Mouse (Mus musculus): ENCODE results near the gene E330009J07Rik. TPM values are rescaled to one million over a fixed set of nuclear protein-coding genes. Genes with fewer than 3 reads are reported as not detected.
A peak's percentile ranks its signal among the peaks of the same experiment; 100 is the strongest.

Gene E330009J07Rik
- polyA plus RNA-seq, 1 experiment from 2014 or later, result 23.2 TPM

DNA sequence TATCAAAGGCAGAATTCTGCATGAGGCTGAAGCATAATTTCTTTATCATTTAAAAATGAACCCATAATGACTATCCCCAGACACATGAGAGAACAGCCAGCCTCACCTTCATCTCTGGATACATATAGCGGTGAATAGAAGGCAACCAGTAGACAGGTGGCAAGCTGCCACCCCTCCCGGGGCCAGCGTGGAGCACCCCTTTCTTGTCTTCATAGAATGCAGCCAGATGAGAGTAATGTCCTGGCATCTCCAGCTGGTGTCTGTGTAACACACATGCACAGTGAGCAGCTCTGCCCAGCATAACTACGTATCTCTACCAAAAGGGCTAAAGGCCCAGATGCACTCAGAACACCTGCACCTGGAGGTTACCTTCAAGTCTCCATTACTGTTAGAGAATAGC, 17.5 kb downstream of the E330009J07Rik start:
- H3K36me3 ChIP-seq (replicated peaks; ENCODE audit: control insufficient read depth, insufficient read depth), result peaks cover 39% of the 10 kb centered on the region
- no peak overlapping the region for H3K4me3 ChIP-seq (replicated peaks; ENCODE audit: low read length)
- H3K4me2 ChIP-seq (replicated peaks), result no peak overlapping the region
- DNase-seq (ENCODE audit: low spot score) (no peak), ATAC-seq (ENCODE audit: low FRiP score) (no peak)
- 91% methylated on average over 4 of the region's 4 CpGs for WGBS
- no peaks in the 10 kb centered on the region for H3K4me1 ChIP-seq (replicated peaks; ENCODE audit: control insufficient read depth, insufficient read depth, low read length)
- no peaks in the 10 kb centered on the region for H3K27me3 ChIP-seq (ENCODE audit: control insufficient read depth, insufficient read depth, low read length)
- H3K27ac ChIP-seq, result no peak overlapping the region
- no peak overlapping the region for H3K9ac ChIP-seq
- no peaks in the 10 kb centered on the region for H3K9me3 ChIP-seq (ENCODE audit: control insufficient read depth, low read length)

DNA sequence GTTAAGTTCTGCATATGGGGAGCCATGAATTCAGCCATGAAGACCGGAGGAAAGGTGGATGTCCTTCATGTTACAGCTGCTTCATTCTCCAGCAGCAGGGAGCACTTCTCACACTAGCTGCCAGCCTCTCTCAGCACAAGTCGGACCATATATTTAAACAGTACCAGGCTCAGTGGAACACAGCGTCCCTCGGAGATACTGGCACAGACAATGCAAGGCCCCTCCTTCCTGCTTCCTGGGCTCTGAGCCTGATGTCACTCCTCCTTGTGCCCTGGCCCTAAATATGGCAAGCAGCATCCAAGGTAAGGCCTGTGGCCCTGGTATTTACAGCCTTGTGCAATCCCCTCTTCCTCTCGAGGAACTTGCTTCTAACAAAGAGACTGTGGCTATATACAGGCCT, 20.1 kb downstream of the E330009J07Rik start:
- Histone ChIP-seq H3K27me3 (ENCODE audit: control insufficient read depth, insufficient read depth, low read length) (no peaks in the 10 kb centered on the region), H3K36me3 (replicated peaks; ENCODE audit: control insufficient read depth, insufficient read depth) (peaks cover 34% of the 10 kb centered on the region), H3K4me1 (replicated peaks; ENCODE audit: control insufficient read depth, insufficient read depth, low read length) (no peaks in the 10 kb centered on the region), H3K27ac (no peak overlapping the region), H3K9me3 (ENCODE audit: control insufficient read depth, low read length) (no peaks in the 10 kb centered on the region), H3K4me2 (replicated peaks) (no peak overlapping the region), H3K4me3 (replicated peaks; ENCODE audit: low read length) (no peak overlapping the region), H3K9ac (no peak overlapping the region)
- WGBS, result 82% methylated on average over 5 of the region's 5 CpGs
- ATAC-seq (ENCODE audit: low FRiP score) (no peak), DNase-seq (ENCODE audit: low spot score) (no peak)

DNA sequence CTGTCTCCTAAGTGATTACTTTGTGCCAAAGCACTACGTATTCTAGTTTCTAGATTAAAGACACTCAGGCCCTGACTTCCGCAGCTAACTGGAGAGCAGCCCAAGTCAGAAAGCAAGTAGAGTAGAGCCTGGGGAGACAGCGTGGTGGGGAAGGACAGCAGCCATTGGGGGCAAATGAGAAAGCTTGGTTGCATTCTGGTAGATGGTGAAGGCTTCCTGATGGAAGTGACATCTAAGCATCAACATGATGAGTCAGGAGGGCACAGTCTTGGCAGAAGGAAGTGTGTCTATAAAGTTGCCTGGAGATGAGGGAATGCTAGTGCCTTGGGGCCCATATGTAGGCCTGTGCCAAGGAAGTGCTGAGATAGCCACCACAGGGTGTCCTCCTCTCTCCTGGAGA, 22.4 kb downstream of the E330009J07Rik start:
- H3K4me3 ChIP-seq (replicated peaks; ENCODE audit: low read length), result no peak overlapping the region
- no peaks in the 10 kb centered on the region for H3K4me1 ChIP-seq (replicated peaks; ENCODE audit: control insufficient read depth, insufficient read depth, low read length)
- H3K27me3 ChIP-seq (ENCODE audit: control insufficient read depth, insufficient read depth, low read length), result no peaks in the 10 kb centered on the region
- ATAC-seq (ENCODE audit: low FRiP score) (no peak), DNase-seq (ENCODE audit: low spot score) (no peak)
- 96% methylated on average over 3 of the region's 3 CpGs for WGBS
- H3K9me3 ChIP-seq (ENCODE audit: control insufficient read depth, low read length), result no peaks in the 10 kb centered on the region
- H3K4me2 ChIP-seq (replicated peaks), result no peak overlapping the region
- peaks cover 34% of the 10 kb centered on the region for H3K36me3 ChIP-seq (replicated peaks; ENCODE audit: control insufficient read depth, insufficient read depth)
- H3K27ac ChIP-seq, result no peak overlapping the region
- no peak overlapping the region for H3K9ac ChIP-seq

DNA sequence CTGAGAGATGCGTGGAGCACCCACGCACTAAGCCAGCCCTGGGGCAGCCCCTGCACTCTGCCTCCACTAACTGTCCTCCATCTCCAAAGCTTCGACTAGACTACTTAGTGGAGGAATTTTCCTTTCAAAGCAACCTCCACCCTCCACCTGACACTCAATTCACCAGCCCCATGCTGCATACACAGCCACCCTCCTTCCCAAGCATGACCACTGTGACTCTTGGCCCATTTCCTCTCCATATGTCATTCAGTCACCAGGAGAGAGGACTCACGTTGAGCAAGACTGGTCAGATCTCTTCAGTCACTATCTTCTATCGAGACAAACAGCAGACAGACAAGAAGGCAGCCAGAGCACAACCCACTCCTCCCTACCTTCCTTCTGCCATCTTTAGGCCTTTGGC, 22.9 kb downstream of the E330009J07Rik start:
- Histone ChIP-seq H3K27me3 (ENCODE audit: control insufficient read depth, insufficient read depth, low read length) (no peaks in the 10 kb centered on the region), H3K4me3 (replicated peaks; ENCODE audit: low read length) (no peak overlapping the region), H3K36me3 (replicated peaks; ENCODE audit: control insufficient read depth, insufficient read depth) (peaks cover 34% of the 10 kb centered on the region), H3K27ac (no peak overlapping the region), H3K9me3 (ENCODE audit: control insufficient read depth, low read length) (no peaks in the 10 kb centered on the region), H3K4me2 (replicated peaks) (no peak overlapping the region), H3K4me1 (replicated peaks; ENCODE audit: control insufficient read depth, insufficient read depth, low read length) (no peaks in the 10 kb centered on the region), H3K9ac (no peak overlapping the region)
- ATAC-seq (ENCODE audit: low FRiP score), result no peak
- 91% methylated on average over 5 of the region's 5 CpGs for WGBS
- no peak for DNase-seq (ENCODE audit: low spot score)

DNA sequence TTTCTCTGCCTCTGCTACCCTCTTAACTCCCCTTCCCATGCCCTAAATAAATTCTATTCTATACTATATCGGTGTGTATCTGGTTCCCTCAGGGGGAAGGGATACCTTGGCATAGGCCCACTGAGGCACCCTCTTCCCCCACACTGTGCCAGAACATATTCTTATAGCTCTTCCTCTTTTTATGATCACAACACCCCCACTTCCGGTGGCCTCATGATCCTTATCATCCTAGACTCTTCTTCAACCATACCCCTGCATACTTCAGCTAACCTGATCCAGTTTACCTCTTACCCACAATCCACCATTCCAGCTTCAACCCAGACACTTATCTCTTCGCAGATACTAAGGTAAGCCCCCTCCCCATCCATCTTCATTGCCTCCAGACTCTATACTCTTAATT, 24.9 kb downstream of the E330009J07Rik start:
- Histone ChIP-seq H3K4me1 (replicated peaks; ENCODE audit: control insufficient read depth, insufficient read depth, low read length) (no peaks in the 10 kb centered on the region), H3K9ac (no peak overlapping the region), H3K4me3 (replicated peaks; ENCODE audit: low read length) (no peak overlapping the region), H3K4me2 (replicated peaks) (no peak overlapping the region), H3K9me3 (ENCODE audit: control insufficient read depth, low read length) (no peaks in the 10 kb centered on the region), H3K27me3 (ENCODE audit: control insufficient read depth, insufficient read depth, low read length) (no peaks in the 10 kb centered on the region), H3K36me3 (replicated peaks; ENCODE audit: control insufficient read depth, insufficient read depth) (peaks cover 45% of the 10 kb centered on the region), H3K27ac (no peak overlapping the region)
- WGBS, result 96% methylated on average over 3 of the region's 3 CpGs
- DNase-seq (ENCODE audit: low spot score), result no peak
- ATAC-seq (ENCODE audit: low FRiP score), result no peak

DNA sequence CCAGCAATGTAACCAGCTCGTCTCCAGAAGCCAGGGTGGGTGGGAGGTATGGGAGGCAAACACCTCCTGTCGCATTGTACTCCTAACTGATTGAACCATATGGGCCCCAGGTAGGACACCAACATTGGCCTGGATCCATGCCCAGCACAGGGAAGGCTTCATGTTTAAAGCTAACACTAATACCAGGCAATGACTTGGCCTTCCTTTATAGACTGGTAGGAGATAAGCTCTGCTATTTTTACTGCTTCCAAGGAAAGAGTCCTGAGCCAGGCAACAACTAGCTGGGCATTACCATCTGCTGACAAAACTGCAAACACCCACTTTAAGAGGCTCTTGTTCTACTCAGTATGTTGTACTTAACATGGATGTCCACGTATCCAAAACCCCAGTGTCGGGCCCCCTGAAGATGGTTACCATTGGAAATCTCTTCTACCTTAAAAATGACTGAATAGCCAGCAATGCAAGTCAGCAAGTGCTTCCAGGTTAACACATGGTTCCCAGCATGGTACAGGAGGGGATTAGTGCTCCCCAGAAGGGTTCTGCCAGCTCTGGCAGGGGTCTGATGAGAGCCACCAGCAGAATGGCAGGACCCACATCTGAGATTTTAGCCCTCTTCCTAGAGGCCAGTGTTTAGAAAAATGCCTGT, 32.2 kb downstream of the E330009J07Rik start:
- ATAC-seq (ENCODE audit: low FRiP score) (no peak), DNase-seq (ENCODE audit: low spot score) (no peak)
- peaks cover 78% of the 10 kb centered on the region for H3K36me3 ChIP-seq (replicated peaks; ENCODE audit: control insufficient read depth, insufficient read depth)
- H3K4me3 ChIP-seq (replicated peaks; ENCODE audit: low read length), result no peak overlapping the region
- H3K9ac ChIP-seq, result no peak overlapping the region
- H3K9me3 ChIP-seq (ENCODE audit: control insufficient read depth, low read length), result no peaks in the 10 kb centered on the region
- no peak overlapping the region for H3K27ac ChIP-seq
- WGBS, result 95% methylated on average over 4 of the region's 4 CpGs
- H3K4me1 ChIP-seq (replicated peaks; ENCODE audit: control insufficient read depth, insufficient read depth, low read length), result no peaks in the 10 kb centered on the region
- no peaks in the 10 kb centered on the region for H3K27me3 ChIP-seq (ENCODE audit: control insufficient read depth, insufficient read depth, low read length)
- H3K4me2 ChIP-seq (replicated peaks), result no peak overlapping the region

DNA sequence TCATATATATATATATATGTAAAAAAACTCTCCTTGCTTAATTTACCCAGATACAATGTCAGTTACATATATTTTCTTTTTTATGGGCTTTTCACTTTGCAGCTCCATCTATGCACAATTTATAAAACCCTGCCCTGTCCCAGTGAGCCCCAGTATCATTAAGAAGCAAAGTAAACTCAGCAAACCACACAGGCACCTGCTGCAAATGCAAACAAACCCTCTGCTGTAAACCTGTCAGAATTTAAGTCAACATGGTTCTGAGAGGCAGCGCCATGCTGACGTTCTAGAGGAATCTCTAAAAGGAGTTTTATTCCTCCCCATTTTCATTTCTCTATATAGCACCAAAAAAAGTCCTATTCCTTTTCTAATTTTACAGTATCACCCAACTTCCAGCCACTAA, 33.9 kb downstream of the E330009J07Rik start:
- no peak for ATAC-seq (ENCODE audit: low FRiP score)
- H3K36me3 ChIP-seq (replicated peaks; ENCODE audit: control insufficient read depth, insufficient read depth), result peaks cover 68% of the 10 kb centered on the region
- WGBS, result 87% methylated on average over 2 of the region's 2 CpGs

DNA sequence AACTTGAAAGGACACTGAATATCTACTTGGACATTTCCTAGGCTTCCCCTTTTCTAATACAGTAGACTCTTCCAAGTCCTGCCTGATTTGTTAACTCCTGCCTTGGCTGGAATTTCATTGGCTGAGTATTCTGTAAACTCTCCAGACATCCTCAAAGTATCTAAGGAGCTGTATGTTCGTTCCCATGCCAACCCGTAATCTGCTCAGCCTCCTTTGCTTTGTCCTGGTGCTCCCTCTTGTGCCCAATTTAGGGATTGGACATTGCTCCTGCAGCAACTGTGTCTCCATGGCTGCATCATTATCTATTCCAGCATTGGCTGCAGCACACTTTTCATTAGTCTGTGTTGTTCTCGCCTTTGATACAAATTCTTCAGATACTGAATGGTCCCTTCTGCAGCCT, 42.7 kb downstream of the E330009J07Rik start:
- Histone ChIP-seq H3K36me3 (replicated peaks; ENCODE audit: control insufficient read depth, insufficient read depth) (peaks cover 20% of the 10 kb centered on the region), H3K27me3 (ENCODE audit: control insufficient read depth, insufficient read depth, low read length) (no peaks in the 10 kb centered on the region), H3K9ac (no peak overlapping the region), H3K27ac (no peak overlapping the region), H3K9me3 (ENCODE audit: control insufficient read depth, low read length) (no peaks in the 10 kb centered on the region), H3K4me3 (replicated peaks; ENCODE audit: low read length) (no peak overlapping the region), H3K4me1 (replicated peaks; ENCODE audit: control insufficient read depth, insufficient read depth, low read length) (no peaks in the 10 kb centered on the region; the same call in 1 of the 2 replicates), H3K4me2 (replicated peaks) (no peak overlapping the region)
- peak; percentile 97 for ATAC-seq (ENCODE audit: low FRiP score)
- WGBS, result 7% methylated on average over 3 of the region's 3 CpGs
- peak; percentile 93 for DNase-seq (ENCODE audit: low spot score)

More for the DNA sequence above, 33.9 kb downstream of the E330009J07Rik start:
- H3K4me3 ChIP-seq (replicated peaks; ENCODE audit: low read length), result no peak overlapping the region
- H3K27me3 ChIP-seq (ENCODE audit: control insufficient read depth, insufficient read depth, low read length), result no peaks in the 10 kb centered on the region
- no peak overlapping the region for H3K27ac ChIP-seq
- H3K9ac ChIP-seq, result no peak overlapping the region
- no peaks in the 10 kb centered on the region for H3K9me3 ChIP-seq (ENCODE audit: control insufficient read depth, low read length)
- H3K4me1 ChIP-seq (replicated peaks; ENCODE audit: control insufficient read depth, insufficient read depth, low read length), result no peaks in the 10 kb centered on the region
- DNase-seq (ENCODE audit: low spot score), result no peak
- no peak overlapping the region for H3K4me2 ChIP-seq (replicated peaks)

DNA sequence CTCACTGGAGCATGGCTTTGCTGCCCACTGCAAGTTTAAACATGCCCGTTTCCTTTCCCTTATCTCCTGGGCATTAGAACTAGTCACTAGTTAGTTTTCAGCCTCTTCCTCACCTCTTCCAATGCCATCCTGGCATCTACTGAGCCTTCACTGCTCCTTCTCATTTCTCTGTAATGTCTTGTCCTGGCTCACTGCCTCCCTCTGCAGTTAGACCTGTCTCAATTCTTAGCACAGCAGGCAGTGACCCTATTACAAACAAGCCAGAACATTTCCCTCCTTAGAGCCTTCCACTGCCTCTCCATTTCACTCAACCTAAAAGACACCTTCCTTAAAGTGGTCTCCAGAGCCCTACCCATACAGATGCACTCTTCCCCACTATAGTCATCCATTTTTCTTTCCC, 45.0 kb downstream of the E330009J07Rik start:
- Histone ChIP-seq H3K36me3 (replicated peaks; ENCODE audit: control insufficient read depth, insufficient read depth) (peaks cover 25% of the 10 kb centered on the region), H3K27ac (no peak overlapping the region), H3K9ac (no peak overlapping the region), H3K9me3 (ENCODE audit: control insufficient read depth, low read length) (no peaks in the 10 kb centered on the region), H3K27me3 (ENCODE audit: control insufficient read depth, insufficient read depth, low read length) (no peaks in the 10 kb centered on the region), H3K4me3 (replicated peaks; ENCODE audit: low read length) (no peak overlapping the region), H3K4me2 (replicated peaks) (no peak overlapping the region), H3K4me1 (replicated peaks; ENCODE audit: control insufficient read depth, insufficient read depth, low read length) (no peaks in the 10 kb centered on the region; the same call in 1 of the 2 replicates)
- ATAC-seq (ENCODE audit: low FRiP score), result no peak
- DNase-seq (ENCODE audit: low spot score), result no peak
- 93% methylated on average over 1 of the region's 1 CpGs for WGBS

DNA sequence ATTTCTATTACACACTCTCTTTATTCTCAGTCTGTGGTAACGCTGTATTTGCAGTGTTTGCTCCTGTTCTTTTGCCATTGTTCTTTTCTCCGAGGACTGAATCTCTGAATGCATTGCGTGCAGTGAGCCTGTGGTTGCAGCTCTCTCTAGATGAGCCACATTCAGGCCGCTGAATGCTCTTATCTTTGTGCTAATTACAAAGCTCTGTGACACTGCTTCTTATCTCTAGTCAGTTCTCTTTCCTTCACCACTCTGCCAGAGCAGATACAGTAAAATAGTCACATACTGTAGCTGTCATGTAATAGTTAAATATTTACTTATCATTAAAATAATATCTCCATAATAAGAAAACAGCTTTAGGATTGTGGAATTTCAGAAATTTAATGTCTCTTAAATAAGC, 47.3 kb downstream of the E330009J07Rik start:
- no peaks in the 10 kb centered on the region; the same call in 1 of the 2 replicates for H3K4me1 ChIP-seq (replicated peaks; ENCODE audit: control insufficient read depth, insufficient read depth, low read length)
- DNase-seq (ENCODE audit: low spot score) (no peak), ATAC-seq (ENCODE audit: low FRiP score) (no peak)
- no peak overlapping the region; the same call in 1 of the 2 replicates for H3K27ac ChIP-seq
- WGBS, result 58% methylated on average over 4 of the region's 4 CpGs
- H3K4me2 ChIP-seq (replicated peaks), result no peak overlapping the region
- peaks cover 17% of the 10 kb centered on the region for H3K36me3 ChIP-seq (replicated peaks; ENCODE audit: control insufficient read depth, insufficient read depth)
- H3K27me3 ChIP-seq (ENCODE audit: control insufficient read depth, insufficient read depth, low read length), result no peaks in the 10 kb centered on the region
- no peak overlapping the region for H3K4me3 ChIP-seq (replicated peaks; ENCODE audit: low read length)
- H3K9me3 ChIP-seq (ENCODE audit: control insufficient read depth, low read length), result no peaks in the 10 kb centered on the region
- no peak overlapping the region for H3K9ac ChIP-seq

Measured in hindbrain, embryonic 14.5 days (tissue).